Mouse (Mus musculus): Measurements from ENCODE around the gene Rmnd5a.
A peak's percentile ranks its signal among the peaks of the same experiment; 100 is the strongest.

Gene Rmnd5a

DNA sequence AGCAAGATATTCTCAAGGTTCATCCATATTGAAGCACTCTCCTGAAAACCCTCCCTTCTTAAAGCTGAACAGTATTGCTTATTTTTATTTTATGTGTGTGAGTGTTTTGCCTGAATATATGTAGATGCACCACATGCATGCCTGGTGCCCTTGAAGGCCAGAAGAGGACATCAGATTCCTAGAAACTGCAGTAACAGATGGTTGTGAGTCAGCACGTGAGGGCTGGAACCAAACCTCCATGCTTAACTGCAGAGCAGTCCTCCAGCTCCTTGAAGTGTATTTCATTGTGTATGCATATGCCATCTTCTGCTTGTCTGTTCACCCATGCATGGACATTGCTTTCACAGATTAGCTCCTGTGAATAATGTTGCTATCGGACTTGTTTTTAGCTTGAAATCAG lies 76.4 kb downstream of the Rmnd5a start:
- DNase-seq = no peak

DNA sequence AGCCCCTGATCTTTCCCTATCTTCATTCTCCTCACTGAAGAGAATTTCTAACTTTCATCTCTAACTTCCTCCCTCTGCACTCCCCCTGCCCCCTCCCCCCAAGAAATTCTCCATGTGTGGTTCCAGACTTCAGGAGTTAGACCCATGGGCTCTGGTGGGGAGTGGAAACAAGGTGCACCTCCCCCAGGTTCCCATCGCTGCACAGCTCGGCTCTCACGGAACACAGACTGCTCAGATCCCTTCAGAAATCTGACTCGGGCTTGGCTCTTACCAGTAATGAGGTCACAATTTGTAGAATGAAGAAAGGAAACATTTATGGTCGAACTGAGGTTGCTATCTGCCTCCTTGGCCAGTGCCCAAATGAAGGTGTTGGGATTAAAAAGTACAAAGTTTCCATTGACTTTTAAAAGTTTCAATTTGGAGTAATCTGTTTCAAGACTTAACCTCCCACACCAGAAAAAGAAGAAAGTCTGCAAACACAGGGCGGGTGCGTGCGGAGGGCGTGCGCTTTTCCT lies 79.2 kb downstream of the Rmnd5a start:
- peak in 1 of 2 experiments; percentile 12 for DNase-seq

DNA sequence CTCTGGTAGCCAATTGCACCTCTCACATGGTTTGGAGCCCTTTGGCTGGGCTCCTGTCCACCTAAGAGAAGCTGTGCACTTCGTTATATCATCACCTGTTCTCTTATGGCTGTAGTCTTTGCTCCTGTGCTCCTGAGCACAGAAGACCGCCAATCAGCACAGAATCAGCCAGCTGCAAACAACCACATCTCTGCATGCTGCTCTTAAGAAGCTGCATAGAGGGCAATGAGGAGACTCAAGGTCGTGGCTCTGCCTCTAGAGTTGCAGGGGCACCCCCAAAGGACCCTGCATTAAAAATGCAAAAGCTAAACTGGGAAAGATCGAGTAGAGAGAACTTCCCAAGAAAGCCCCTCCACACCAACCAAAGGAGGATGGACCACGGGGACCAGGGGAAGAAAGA lies 79.7 kb downstream of the Rmnd5a start:
- DNase-seq = no peak

DNA sequence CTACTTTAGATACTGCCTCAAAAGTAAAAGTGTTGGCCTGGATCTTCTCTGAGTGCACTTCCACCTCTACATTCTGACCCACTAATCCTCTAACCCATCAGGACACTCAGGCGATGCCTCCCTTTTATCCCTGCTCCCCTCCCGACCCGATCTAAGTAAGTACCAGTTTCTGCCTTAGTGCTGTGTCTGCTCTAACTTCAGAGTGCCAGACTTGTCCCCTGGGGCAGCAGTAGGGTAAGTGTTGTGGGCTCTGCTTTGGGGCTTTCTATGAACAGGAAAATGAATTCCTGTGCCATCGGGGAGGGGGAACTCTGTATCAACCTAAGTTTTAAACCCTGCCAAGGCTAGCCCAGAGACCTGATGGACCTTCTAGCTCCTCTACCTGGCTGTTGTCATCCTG lies 80.2 kb downstream of the Rmnd5a start:
- no peak for DNase-seq

DNA sequence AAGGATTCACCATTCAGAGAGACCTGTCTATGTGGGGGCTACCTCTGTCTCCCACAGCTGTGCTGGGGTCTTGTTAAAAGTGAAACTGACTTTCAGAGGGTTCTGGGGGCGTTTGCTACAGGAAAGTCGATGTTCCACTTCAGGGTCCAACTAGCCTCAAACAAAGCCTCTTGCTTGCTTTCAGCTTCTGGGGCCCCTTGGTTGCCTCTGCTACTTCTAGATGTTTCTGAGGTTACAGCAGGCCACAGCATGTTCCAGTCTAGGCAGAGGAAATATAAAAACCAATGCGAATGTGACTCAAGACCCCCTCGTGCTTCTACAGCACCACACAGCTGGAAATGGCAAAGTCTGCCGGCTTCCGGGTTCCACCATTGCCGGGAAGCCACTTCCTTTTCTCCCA lies 82.9 kb downstream of the Rmnd5a start:
- DNase-seq = no peak

DNA sequence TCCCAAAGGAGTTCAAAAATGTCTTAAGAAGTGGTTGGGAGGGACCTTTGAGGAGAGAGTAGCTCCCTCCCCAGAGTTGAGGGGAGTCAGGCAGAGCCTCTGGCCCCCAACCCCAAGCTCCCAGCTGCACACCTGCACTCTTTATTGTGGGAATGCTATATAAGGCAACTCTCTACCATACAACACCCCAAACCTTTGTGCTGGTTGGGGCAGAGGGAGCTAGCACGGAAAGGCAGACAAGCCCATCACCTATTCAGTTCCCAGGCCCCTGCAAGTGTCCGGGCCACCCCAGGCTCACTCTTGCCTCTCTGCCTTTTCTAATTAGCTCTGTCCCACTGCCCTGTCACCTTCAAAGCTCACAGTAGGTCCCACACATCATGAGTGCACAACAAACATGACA lies 86.7 kb downstream of the Rmnd5a start:
- no peak for DNase-seq

DNA sequence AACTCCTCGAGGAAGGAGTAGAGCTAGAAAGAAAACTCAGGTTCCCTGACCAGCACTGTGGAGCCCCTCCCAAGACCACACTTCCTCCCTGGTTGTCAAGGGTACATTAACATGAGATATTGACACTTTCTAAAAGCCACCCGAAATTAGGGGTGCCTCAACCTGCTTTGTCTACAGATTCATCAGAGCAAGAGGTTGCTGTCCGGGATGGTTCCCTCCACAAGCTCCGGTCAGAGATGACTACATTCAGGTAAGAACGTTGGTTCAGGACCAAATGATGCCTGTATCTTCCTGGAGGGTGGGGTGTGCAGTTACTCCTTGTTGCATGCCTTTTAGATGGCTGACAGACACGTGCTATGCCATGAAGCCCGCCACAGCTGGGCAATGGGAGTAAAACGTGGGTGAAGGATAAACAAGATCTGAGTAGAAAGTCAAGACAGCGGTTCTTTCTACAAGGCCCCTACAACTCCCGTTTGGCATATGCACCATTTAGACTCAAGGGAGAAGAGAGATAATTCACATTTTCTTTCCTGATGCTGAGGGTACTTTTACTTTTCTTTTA lies 87.5 kb downstream of the Rmnd5a start:
- DNase-seq = no peak

DNA sequence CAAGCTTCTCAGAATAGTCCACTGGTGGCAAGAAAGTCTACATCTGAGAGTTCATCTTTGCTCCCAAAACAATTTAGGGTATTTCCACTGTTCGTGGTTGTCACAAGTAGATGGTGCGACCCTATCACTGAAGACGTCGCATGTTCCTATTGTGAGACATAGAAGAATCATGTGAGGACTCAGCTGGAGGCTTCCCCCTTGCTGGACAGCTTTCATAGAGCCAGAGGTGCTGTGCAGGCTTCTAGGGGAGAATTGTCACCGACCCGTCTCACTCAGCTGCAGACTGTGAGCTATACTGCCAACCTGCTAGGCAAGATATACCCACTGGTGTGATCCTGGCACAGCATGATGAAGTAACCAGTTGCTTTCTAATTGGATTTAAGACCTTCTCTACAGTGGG lies 88.2 kb downstream of the Rmnd5a start:
- no peak for DNase-seq

DNA sequence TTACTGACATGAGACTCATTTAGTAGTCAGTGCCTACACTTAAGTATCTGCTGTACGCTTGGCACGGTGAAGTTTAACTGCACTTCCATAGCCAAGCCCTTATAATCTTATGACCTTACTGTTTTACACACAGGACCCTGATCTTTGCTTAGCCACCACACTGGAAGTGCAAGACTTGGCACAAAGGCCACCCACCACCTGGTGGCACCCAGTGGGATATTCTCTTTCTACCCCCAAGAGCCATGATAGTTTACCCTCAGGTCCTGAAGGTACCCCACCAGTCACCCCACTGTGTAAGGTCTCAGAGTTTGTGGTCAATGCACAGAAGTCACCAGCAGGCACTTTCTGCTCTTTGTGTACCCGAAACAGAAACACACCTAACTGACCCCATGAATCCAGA lies 89.2 kb downstream of the Rmnd5a start:
- DNase-seq = no peak

DNA sequence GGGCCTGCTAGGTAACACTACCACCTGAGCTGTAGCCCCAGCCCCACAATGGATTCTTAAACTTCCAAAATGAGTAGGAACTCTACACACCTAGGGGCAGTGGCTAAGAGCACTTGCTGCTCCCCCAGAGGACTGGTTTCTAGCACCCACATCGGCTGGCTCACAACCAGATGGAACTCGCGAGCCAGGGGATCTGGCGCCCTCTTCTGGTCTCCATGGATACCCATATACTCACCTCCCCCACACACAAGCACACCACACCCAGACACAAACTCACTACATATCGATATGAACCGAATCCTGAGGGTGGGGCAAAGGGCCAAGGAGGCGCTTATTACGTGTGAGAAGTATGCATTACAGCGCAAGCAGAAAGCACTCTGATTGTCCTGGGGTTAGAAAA lies 92.4 kb downstream of the Rmnd5a start:
- no peak for DNase-seq

DNA sequence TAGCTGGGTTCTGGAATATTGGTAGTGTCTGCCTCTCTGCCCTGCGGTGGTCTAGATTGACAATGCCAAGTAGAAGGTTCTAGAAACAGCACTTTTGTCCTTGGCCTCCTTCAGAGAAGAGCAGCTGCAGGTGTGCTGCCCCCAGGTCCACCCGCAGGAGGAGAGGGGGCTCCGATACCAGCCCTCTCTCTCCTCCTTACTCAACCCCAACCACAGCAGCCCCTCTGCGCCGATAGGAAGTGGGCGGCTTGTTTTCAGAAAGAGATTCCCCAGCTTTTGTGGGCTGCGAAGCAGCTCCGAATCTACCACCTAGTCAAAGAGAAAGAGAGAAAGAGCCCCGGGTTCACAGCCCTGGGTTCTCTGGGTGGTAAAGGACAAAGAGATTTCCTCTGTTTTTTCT lies 99.3 kb downstream of the Rmnd5a start:
- no peak for DNase-seq

DNA sequence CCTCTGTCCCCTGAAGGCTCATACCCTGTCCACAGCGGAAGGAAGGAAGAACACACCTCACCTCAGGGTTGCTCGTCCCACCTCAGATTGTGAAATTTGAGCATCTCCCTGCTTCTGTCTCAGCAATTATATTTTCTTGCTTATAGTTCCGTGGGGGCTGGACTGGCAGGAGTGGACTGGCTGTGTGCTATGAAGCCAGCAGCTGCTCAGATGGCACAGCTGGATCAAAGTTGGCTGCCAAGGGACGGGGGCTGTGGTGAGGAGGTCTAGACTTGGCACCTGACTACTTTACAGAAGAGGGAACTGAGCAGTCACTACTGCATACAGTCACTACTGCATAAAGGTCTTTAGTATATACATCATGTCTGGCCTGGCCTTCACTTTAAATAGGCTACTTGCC lies 101.1 kb downstream of the Rmnd5a start:
- DNase-seq = no peak

DNA sequence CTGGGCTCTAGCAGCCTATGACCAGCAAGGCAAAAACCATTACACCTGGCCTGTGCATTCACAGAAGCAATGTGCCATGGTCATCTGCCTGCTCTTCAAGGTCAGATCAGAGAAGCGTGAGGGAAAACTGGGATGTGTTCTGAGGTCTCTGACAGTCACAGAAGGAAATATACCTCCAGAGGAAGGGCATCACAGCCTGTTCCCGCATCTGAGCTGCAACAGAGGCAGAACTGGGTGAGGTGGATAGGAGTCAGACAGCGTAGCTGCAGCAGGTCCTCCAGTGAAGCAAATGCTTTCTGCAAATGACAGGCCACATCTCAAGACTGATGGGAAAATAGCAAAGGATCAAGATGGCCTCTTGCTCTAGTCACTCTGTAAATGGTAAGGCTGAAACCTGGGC lies 101.5 kb downstream of the Rmnd5a start:
- DNase-seq = no peak

Measured in kidney, postnatal 4 days (tissue).